Mouse (Mus musculus) liver, embryonic 12.5 days (tissue): Measurements from ENCODE around the gene Vhl. TPM values are rescaled to one million over a fixed set of nuclear protein-coding genes. Genes with fewer than 3 reads are reported as not detected.

Experiments
- ATAC-seq: fragments of 200-750 bp; cut with Nextera tagmentation; 2 replicates; pipeline ENCODE4 v1.8.0; 2017; ENCODE audit warnings: moderate number of reproducible peaks, mild to moderate bottlenecking, moderate library complexity
- H3K27ac ChIP-seq: fragments of 300-500 bp; sonication (generic); 2 replicates; pipeline ENCODE4 v1.5.1; 2016; ENCODE audit warnings: mild to moderate bottlenecking
- H3K27me3 ChIP-seq: fragments of 300-500 bp; sonication (generic); replicated peaks from 2 replicates; pipeline ENCODE4 v1.6.1; 2016; ENCODE audit warnings: mild to moderate bottlenecking, moderate library complexity
- H3K36me3 ChIP-seq: fragments of 300-500 bp; sonication (generic); 2 replicates; pipeline ENCODE4 v1.6.1; 2016; ENCODE audit warnings: mild to moderate bottlenecking, moderate library complexity
- H3K4me1 ChIP-seq: fragments of 300-500 bp; sonication (generic); 2 replicates; pipeline ENCODE4 v1.6.1; 2016
- H3K4me2 ChIP-seq: fragments of 300-500 bp; sonication (generic); 2 replicates; pipeline ENCODE4 v1.6.1; 2016; ENCODE audit warnings: mild to moderate bottlenecking, moderate library complexity
- H3K4me3 ChIP-seq: fragments of 300-500 bp; sonication (generic); 2 replicates; pipeline ENCODE4 v1.5.1; 2016; ENCODE audit warnings: mild to moderate bottlenecking, moderate library complexity
- H3K9ac ChIP-seq: fragments of 300-500 bp; sonication (generic); 2 replicates; pipeline ENCODE4 v1.6.1; 2016; ENCODE audit warnings: mild to moderate bottlenecking, moderate library complexity
- H3K9me3 ChIP-seq: fragments of 300-500 bp; sonication (generic); replicated peaks from 2 replicates; pipeline ENCODE4 v1.6.1; 2016; ENCODE audit warnings: mild to moderate bottlenecking, moderate library complexity
- WGBS: fragments of 180-500 bp; shearing (Covaris S2); methylation state at CpG from one replicate; pipeline ENCODE4 v1.1.7; 2016; ENCODE audit not compliant: insufficient replicate concordance; 5-methylcytosine and 5-hydroxymethylcytosine counted together
- polyA plus RNA-seq: library from polyadenylated mRNA; unstranded; fragments of >200 nt; fragmentation: Nextera tagmentation; extraction: Ambion mirVana; gene quantifications from 2 replicates; pipeline ENCODE4 v1.2.1, GENCODE M21; 2016

The Vhl gene
- polyA plus RNA-seq, result 13.9 and 14.8 TPM in 2 replicates

- Histone ChIP-seq H3K4me3 (peak within 1 kb of the TSS; percentile 84), H3K4me2 (peak within 1 kb of the TSS; percentile 96), H3K4me1 (peaks cover 33% of the 10 kb centered on the region), H3K9me3 (no peaks in the 10 kb centered on the region), H3K27me3 (no peaks in the 10 kb centered on the region), H3K9ac (peak within 1 kb of the TSS; percentile 83), H3K36me3 (peaks cover 16% of the 10 kb centered on the region), H3K27ac (peak within 1 kb of the TSS; percentile 88)
- peak; percentile 87 for ATAC-seq
- WGBS, result 2% methylated on average over 67 of the region's 76 CpGs
Measured at GRCm38 (mm10) chr6:113623941-113624751, at the start of gene Vhl. TSS of gene Vhl (plus strand) at chr6:113623959.

DNA sequence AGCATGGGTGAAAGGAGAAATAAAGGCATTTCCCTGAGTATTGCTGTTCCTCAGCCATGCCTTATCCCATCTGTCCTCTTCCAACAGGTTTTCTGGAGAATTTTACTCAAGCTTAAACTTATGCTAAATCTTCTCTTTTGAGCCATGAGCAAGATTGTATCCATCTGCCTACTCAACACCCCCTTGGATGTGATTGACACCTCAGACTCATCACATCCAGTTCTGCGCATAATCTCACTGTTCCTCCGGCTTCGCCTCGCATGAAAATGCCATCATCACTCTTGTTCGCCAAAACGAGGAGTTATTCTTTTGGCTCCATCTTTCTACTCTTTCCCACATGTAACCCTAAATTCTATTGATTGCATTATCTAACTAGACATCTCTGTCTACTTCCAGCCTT, 47.7 kb upstream of the Vhl start:
- Histone ChIP-seq H3K9ac (no peak overlapping the region), H3K36me3 (peaks cover 83% of the 10 kb centered on the region), H3K27me3 (no peaks in the 10 kb centered on the region), H3K4me2 (no peak overlapping the region), H3K9me3 (no peaks in the 10 kb centered on the region), H3K4me3 (no peak overlapping the region), H3K27ac (no peak overlapping the region), H3K4me1 (no peaks in the 10 kb centered on the region)
- WGBS, result 94% methylated on average over 6 of the region's 6 CpGs
- ATAC-seq, result no peak

- Histone ChIP-seq H3K36me3 (peaks cover 82% of the 10 kb centered on the region), H3K9me3 (no peaks in the 10 kb centered on the region), H3K27ac (no peak overlapping the region), H3K9ac (no peak overlapping the region), H3K4me2 (no peak overlapping the region), H3K27me3 (no peaks in the 10 kb centered on the region), H3K4me3 (no peak overlapping the region), H3K4me1 (no peaks in the 10 kb centered on the region)
- 84% methylated on average over 3 of the region's 3 CpGs for WGBS
- no peak for ATAC-seq
Measured at GRCm38 (mm10) chr6:113579306-113579705, 44.5 kb upstream of the Vhl start.

DNA sequence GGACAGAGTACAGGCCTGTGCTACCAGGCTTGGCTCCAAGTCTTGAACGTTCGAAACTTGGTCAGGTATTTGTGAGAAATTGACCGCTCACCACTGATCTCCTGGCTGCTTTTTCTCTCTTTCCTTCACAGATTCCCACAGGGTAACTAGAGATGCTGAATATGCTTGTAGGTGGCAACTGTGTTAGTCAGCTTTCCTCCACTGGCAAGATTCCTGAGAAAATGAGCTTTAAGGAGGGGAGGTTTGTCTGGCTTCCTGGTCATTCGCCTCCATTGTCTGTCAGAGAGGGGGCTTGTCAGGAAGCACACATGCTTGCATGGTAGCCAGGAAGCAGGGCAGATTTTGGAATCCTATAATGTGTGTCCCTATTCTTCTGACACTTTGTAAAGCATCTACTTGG, 40.7 kb upstream of the Vhl start:
- Histone ChIP-seq H3K36me3 (peaks cover 79% of the 10 kb centered on the region), H3K4me3 (no peak overlapping the region), H3K9ac (no peak overlapping the region), H3K27ac (no peak overlapping the region), H3K9me3 (no peaks in the 10 kb centered on the region), H3K27me3 (no peaks in the 10 kb centered on the region), H3K4me1 (no peaks in the 10 kb centered on the region), H3K4me2 (no peak overlapping the region)
- no peak for ATAC-seq
- WGBS, result 89% methylated on average over 4 of the region's 4 CpGs

DNA sequence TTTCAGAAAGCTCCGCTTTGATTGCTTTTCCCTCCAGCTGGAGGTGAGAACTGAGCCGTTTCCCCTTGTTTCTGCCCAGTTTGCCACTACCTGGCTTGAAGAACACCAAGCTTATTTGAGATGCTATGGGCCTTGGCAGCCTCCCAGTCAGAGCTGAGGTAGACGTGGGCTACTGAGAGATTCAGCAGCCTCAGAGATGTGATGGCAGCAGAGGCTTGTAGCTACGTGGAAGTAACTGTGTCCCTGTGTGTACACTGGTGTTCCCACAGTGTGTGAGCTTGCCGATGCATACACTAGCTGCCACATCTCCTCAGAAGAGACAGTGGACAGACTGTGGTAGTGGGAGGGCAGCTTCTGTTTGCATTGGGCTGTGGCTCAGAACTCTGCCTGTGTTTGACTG, 38.7 kb upstream of the Vhl start:
- Histone ChIP-seq H3K27ac (no peak overlapping the region), H3K4me1 (no peaks in the 10 kb centered on the region), H3K27me3 (no peaks in the 10 kb centered on the region), H3K4me2 (no peak overlapping the region), H3K4me3 (no peak overlapping the region), H3K9ac (no peak overlapping the region), H3K36me3 (peaks cover 81% of the 10 kb centered on the region), H3K9me3 (no peaks in the 10 kb centered on the region)
- WGBS, result 81% methylated on average over 5 of the region's 5 CpGs
- ATAC-seq, result no peak

- H3K4me1 ChIP-seq, result no peaks in the 10 kb centered on the region
- H3K27ac ChIP-seq, result no peak overlapping the region
- H3K4me2 ChIP-seq, result no peak overlapping the region
- H3K36me3 ChIP-seq, result peaks cover 74% of the 10 kb centered on the region
- H3K27me3 ChIP-seq, result no peaks in the 10 kb centered on the region
- WGBS, result 76% methylated on average over 5 of the region's 5 CpGs
- H3K9ac ChIP-seq, result no peak overlapping the region
- no peak for ATAC-seq
- no peak overlapping the region for H3K4me3 ChIP-seq
- H3K9me3 ChIP-seq, result no peaks in the 10 kb centered on the region
Measured at GRCm38 (mm10) chr6:113586466-113587183, 37.1 kb upstream of the Vhl start.

GRCm38 (mm10) chr6:113592637-113593036, 31.1 kb upstream of the Vhl start:
- ATAC-seq, result no peak
- 83% methylated on average over 2 of the region's 2 CpGs for WGBS
- no peaks in the 10 kb centered on the region for H3K4me1 ChIP-seq

GRCm38 (mm10) chr6:113597945-113598344, 25.8 kb upstream of the Vhl start:
- H3K9ac ChIP-seq, result no peak overlapping the region
- peaks cover 26% of the 10 kb centered on the region for H3K36me3 ChIP-seq
- peaks cover 5% of the 10 kb centered on the region for H3K4me1 ChIP-seq
- H3K9me3 ChIP-seq, result no peaks in the 10 kb centered on the region
- no peak for ATAC-seq
- H3K4me2 ChIP-seq, result no peak overlapping the region
- H3K4me3 ChIP-seq, result no peak overlapping the region
- no peak overlapping the region for H3K27ac ChIP-seq
- H3K27me3 ChIP-seq, result no peaks in the 10 kb centered on the region
- 83% methylated on average over 4 of the region's 4 CpGs for WGBS

More at GRCm38 (mm10) chr6:113592637-113593036, 31.1 kb upstream of the Vhl start:
- no peaks in the 10 kb centered on the region for H3K27me3 ChIP-seq
- no peak overlapping the region for H3K9ac ChIP-seq
- no peak overlapping the region for H3K27ac ChIP-seq
- peaks cover 46% of the 10 kb centered on the region for H3K36me3 ChIP-seq
- H3K9me3 ChIP-seq, result no peaks in the 10 kb centered on the region
- H3K4me3 ChIP-seq, result no peak overlapping the region
- no peak overlapping the region for H3K4me2 ChIP-seq

- WGBS, result 78% methylated on average over 5 of the region's 5 CpGs
- no peaks in the 10 kb centered on the region for H3K9me3 ChIP-seq
- H3K36me3 ChIP-seq, result peaks cover 25% of the 10 kb centered on the region
- no peak overlapping the region for H3K27ac ChIP-seq
- no peak overlapping the region for H3K4me3 ChIP-seq
- H3K27me3 ChIP-seq, result no peaks in the 10 kb centered on the region
- H3K4me2 ChIP-seq, result no peak overlapping the region
- no peak for ATAC-seq
- no peak overlapping the region for H3K9ac ChIP-seq
- H3K4me1 ChIP-seq, result peaks cover 15% of the 10 kb centered on the region
Measured at GRCm38 (mm10) chr6:113599833-113600232, 23.9 kb upstream of the Vhl start.

- Histone ChIP-seq H3K9me3 (no peaks in the 10 kb centered on the region), H3K27ac (no peak within 1 kb of the TSS), H3K4me2 (no peak within 1 kb of the TSS), H3K4me3 (no peak within 1 kb of the TSS), H3K27me3 (no peaks in the 10 kb centered on the region), H3K9ac (no peak within 1 kb of the TSS), H3K4me1 (peaks cover 20% of the 10 kb centered on the region), H3K36me3 (peaks cover 21% of the 10 kb centered on the region)
- 63% methylated on average over 23 of the region's 23 CpGs for WGBS
- ATAC-seq, result no peak
Measured at GRCm38 (mm10) chr6:113600543-113601139, 23.1 kb upstream of the Vhl start, which contains the start of gene Fancd2os. TSS of gene Fancd2os (minus strand) at chr6:113600715.

GRCm38 (mm10) chr6:113602821-113603220, 20.9 kb upstream of the Vhl start:
- Histone ChIP-seq H3K4me1 (peaks cover 37% of the 10 kb centered on the region), H3K27ac (no peak overlapping the region), H3K4me2 (no peak overlapping the region), H3K27me3 (no peaks in the 10 kb centered on the region), H3K9ac (no peak overlapping the region), H3K36me3 (peaks cover 21% of the 10 kb centered on the region), H3K9me3 (no peaks in the 10 kb centered on the region), H3K4me3 (no peak overlapping the region)
- ATAC-seq, result no peak
- 77% methylated on average over 6 of the region's 6 CpGs for WGBS

DNA sequence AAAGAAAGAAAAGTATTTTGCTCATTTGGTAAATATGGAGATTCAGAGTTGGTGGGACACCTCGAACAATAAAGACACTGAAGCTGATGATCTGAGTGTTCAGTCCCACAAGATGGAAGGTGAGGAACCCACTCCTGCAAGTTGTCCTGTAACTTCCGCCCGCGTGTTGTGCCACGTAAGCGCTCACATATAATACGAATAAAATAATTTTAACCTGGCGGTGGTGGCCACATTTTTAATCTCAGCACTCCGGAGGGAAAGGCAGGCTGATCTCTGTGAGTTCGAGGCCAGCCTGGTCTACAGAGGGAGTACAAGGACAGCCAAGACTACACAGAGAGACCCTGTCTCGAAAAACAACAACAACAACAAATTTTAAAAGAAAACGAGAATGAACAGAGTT, 19.8 kb upstream of the Vhl start:
- WGBS, result 42% methylated on average over 12 of the region's 12 CpGs
- ATAC-seq, result peak; percentile 16
- peak overlapping the region; percentile 77; the same call in 1 of the 2 replicates for H3K27ac ChIP-seq

More for the DNA sequence above, 19.8 kb upstream of the Vhl start:
- peak overlapping the region; percentile 87 for H3K9ac ChIP-seq
- H3K27me3 ChIP-seq, result no peaks in the 10 kb centered on the region
- H3K4me3 ChIP-seq, result peak overlapping the region; percentile 92
- peaks cover 25% of the 10 kb centered on the region for H3K36me3 ChIP-seq
- peaks cover 41% of the 10 kb centered on the region for H3K4me1 ChIP-seq
- H3K4me2 ChIP-seq, result peak overlapping the region; percentile 85
- H3K9me3 ChIP-seq, result no peaks in the 10 kb centered on the region
